Comparison of ENCODE assay signal across 27 mouse cellular contexts in genomic region chr19:23087575-23087974, GRCm38 (mm10).
"Had no signal": no experiment of that assay in that cellular context is flagged by ENCODE, and none has a peak within 500 bp of the region (broad histone marks: within the 10 kb centered on the region; RNA-seq: fewer than 3 reads in every experiment).

No protein-coding gene starts in this region.

- H3K4me3 ChIP-seq: gastrocnemius, adult 2 months; heart, embryonic 10.5 days; heart, embryonic 12.5 days; hindbrain, embryonic 10.5 days; hindbrain, embryonic 12.5 days; intestine, embryonic 15.5 days; layer of hippocampus, adult 2 months; left cerebral cortex, adult 2 months; limb, embryonic 10.5 days; limb, embryonic 12.5 days; liver, embryonic 13.5 days; liver, embryonic 15.5 days had no signal

- H3K4me1 ChIP-seq: heart, embryonic 10.5 days; heart, embryonic 12.5 days; hindbrain, embryonic 10.5 days; hindbrain, embryonic 12.5 days; intestine, embryonic 15.5 days; limb, embryonic 10.5 days; liver, embryonic 13.5 days; liver, embryonic 15.5 days had no signal

- DNase-seq: gastrocnemius, adult 2 months; gastrocnemius, postnatal 10 days; gastrocnemius, postnatal 25 days; heart, postnatal 10 days; heart, postnatal 4 days; kidney, adult 18-20 months; kidney, adult 8-10 months; kidney, postnatal 10 days; kidney, postnatal 25 days; kidney, postnatal 4 days; liver; liver, embryonic 13.5 days had no signal

- ATAC-seq: hindbrain, embryonic 16.5 days; inflammation-experienced regulatory T-cells, adult 6 months; intestine, embryonic 15.5 days; intestine, postnatal 0 days had no signal

- H3K4me2 ChIP-seq: heart, embryonic 12.5 days; hindbrain, embryonic 12.5 days; hindbrain, embryonic 14.5 days; intestine, embryonic 15.5 days; limb, embryonic 12.5 days; liver, embryonic 11.5 days; liver, embryonic 13.5 days; liver, embryonic 15.5 days had no signal

- H3K36me3 ChIP-seq: heart, embryonic 10.5 days; heart, embryonic 12.5 days; hindbrain, embryonic 10.5 days; hindbrain, embryonic 12.5 days; intestine, embryonic 15.5 days; limb, embryonic 10.5 days; limb, embryonic 12.5 days; liver, embryonic 13.5 days; liver, embryonic 15.5 days had no signal

- H3K9me3 ChIP-seq: heart, embryonic 10.5 days; heart, embryonic 12.5 days; hindbrain, embryonic 10.5 days; intestine, embryonic 15.5 days; limb, embryonic 10.5 days; limb, embryonic 12.5 days; liver, embryonic 13.5 days; liver, embryonic 15.5 days had no signal

- H3K27me3 ChIP-seq: heart, embryonic 12.5 days; hindbrain, embryonic 12.5 days; intestine, embryonic 15.5 days; limb, embryonic 12.5 days; liver, embryonic 13.5 days; liver, embryonic 15.5 days had no signal

- H3K9ac ChIP-seq: heart, embryonic 12.5 days; hindbrain, embryonic 12.5 days; hindbrain, embryonic 14.5 days; intestine, embryonic 15.5 days; limb, embryonic 12.5 days; liver, embryonic 13.5 days; liver, embryonic 15.5 days had no signal

- H3K27ac ChIP-seq: heart, embryonic 10.5 days; hindbrain, embryonic 10.5 days; hindbrain, embryonic 12.5 days; hindbrain, embryonic 14.5 days; intestine, embryonic 15.5 days; layer of hippocampus, adult 2 months; left cerebral cortex, adult 2 months; limb, embryonic 10.5 days; limb, embryonic 12.5 days; liver, embryonic 13.5 days; liver, embryonic 15.5 days had no signal
